ENCODE assay signal across 10 mouse cellular contexts in genomic region chr15:63364473-63364872, GRCm38 (mm10).
DNase-seq lines count a peak whose midpoint lies in the region; TF ChIP-seq lines count a peak whose summit lies in the region.
"Had no signal": no experiment of that assay in that cellular context is flagged by ENCODE, and none has a peak within 500 bp of the region (broad histone marks: within the 10 kb centered on the region; RNA-seq: fewer than 3 reads in every experiment).

No protein-coding gene starts in this region.

- H3K4me3 ChIP-seq in embryonic fibroblast, embryonic 13.5 days (ENCODE audit: insufficient read depth, low read length) = no peak overlapping the region
- H3K4me3 ChIP-seq: hindbrain, embryonic 13.5 days; limb, embryonic 15.5 days had no signal

- H3K4me1 ChIP-seq in embryonic fibroblast, embryonic 13.5 days (ENCODE audit: control insufficient read depth, insufficient read depth, low read length) = no peaks in the 10 kb centered on the region
- H3K4me1 ChIP-seq: hindbrain, embryonic 13.5 days; limb, embryonic 15.5 days had no signal

- H3K27ac ChIP-seq in embryonic fibroblast, embryonic 13.5 days (ENCODE audit: insufficient read depth, low read length) = peak overlapping the region; percentile 70
- H3K27ac ChIP-seq: hindbrain, embryonic 13.5 days; limb, embryonic 15.5 days had no signal

- TF ChIP-seq POLR2A in embryonic fibroblast, embryonic 13.5 days (IDR thresholded peaks at IDR 0.05; ENCODE audit: low read depth, low read length) = no peak

- peak; percentile 81 for DNase-seq in gastrocnemius, adult 18-20 months (ENCODE audit: low spot score)
- no peak for DNase-seq in gastrocnemius, postnatal 10 days
- peak; percentile 10 for DNase-seq in testis, postnatal 14 days (ENCODE audit: low spot score)
- DNase-seq in testis, postnatal 10 days (ENCODE audit: low spot score) = no peak
- DNase-seq in lung, postnatal 36 days = peak; percentile 41
- DNase-seq in spleen, postnatal 4 days (ENCODE audit: low spot score in 2 of 2) = no peak
- no peak for DNase-seq in spleen, adult 12 weeks (ENCODE audit: low spot score)

- no peak for TF ChIP-seq CTCF in embryonic fibroblast, embryonic 13.5 days (IDR thresholded peaks at IDR 0.05; ENCODE audit: borderline replicate concordance, insufficient read depth, low read length)

Comparison
In these comparisons a context has a peak if more than half of its experiments do, and no peak if none do; other contexts are left out.
1. DNase-seq: peak in gastrocnemius, adult 18-20 months (single experiment), testis, postnatal 14 days (single experiment) and lung, postnatal 36 days (single experiment); none in gastrocnemius, postnatal 10 days (single experiment), testis, postnatal 10 days (single experiment), spleen, postnatal 4 days (0 of 2) and spleen, adult 12 weeks (single experiment).